Mouse (Mus musculus) cerebral cortex, adult 2 months (tissue): Measurements from ENCODE around the gene Sec22c.

Experiments
- WGBS: fragments of 180-500 bp; shearing (Covaris S2); methylation state at CpG from one replicate; pipeline ENCODE4 v1.1.7; 2018; 5-methylcytosine and 5-hydroxymethylcytosine counted together

Gene Sec22c

GRCm38 (mm10) chr9:121653668-121654067, 51.6 kb downstream of the Sec22c start:
- 94% methylated on average over 10 of the region's 10 CpGs for WGBS

- 85% methylated on average over 7 of the region's 7 CpGs for WGBS
Measured at GRCm38 (mm10) chr9:121647026-121647425, 58.3 kb downstream of the Sec22c start.

- WGBS, result 76% methylated on average over 3 of the region's 3 CpGs
Measured at GRCm38 (mm10) chr9:121644855-121645254, 60.4 kb downstream of the Sec22c start.

GRCm38 (mm10) chr9:121642401-121643181, 62.7 kb downstream of the Sec22c start, which contains the start of gene Vipr1:
Vipr1 (plus strand) TSS chr9:121642716.
- 1% methylated on average over 70 of the region's 79 CpGs for WGBS

GRCm38 (mm10) chr9:121642001-121642400, 63.3 kb downstream of the Sec22c start, which contains the start of gene Lyzl4:
Lyzl4 (minus strand) TSS chr9:121642096.
- WGBS, result 1% methylated on average over 26 of the region's 26 CpGs

- 15% methylated on average over 27 of the region's 27 CpGs for WGBS
Measured at GRCm38 (mm10) chr9:121641235-121641915, 63.9 kb downstream of the Sec22c start.

- 34% methylated on average over 16 of the region's 16 CpGs for WGBS
Measured at GRCm38 (mm10) chr9:121639790-121640189, 65.5 kb downstream of the Sec22c start.

- WGBS, result 62% methylated on average over 7 of the region's 7 CpGs
Measured at GRCm38 (mm10) chr9:121635835-121636576, 69.3 kb downstream of the Sec22c start.

- 80% methylated on average over 6 of the region's 6 CpGs for WGBS
Measured at GRCm38 (mm10) chr9:121633306-121633705, 72.0 kb downstream of the Sec22c start.

- 79% methylated on average over 10 of the region's 10 CpGs for WGBS
Measured at GRCm38 (mm10) chr9:121632891-121633290, 72.4 kb downstream of the Sec22c start.

GRCm38 (mm10) chr9:121631946-121632345, 73.3 kb downstream of the Sec22c start:
- WGBS, result 49% methylated on average over 4 of the region's 4 CpGs

GRCm38 (mm10) chr9:121630627-121631026, 74.7 kb downstream of the Sec22c start:
- WGBS, result 55% methylated on average over 1 of the region's 1 CpGs
